Mouse (Mus musculus) testis, adult 2 months (tissue): Measurements from ENCODE around the gene Mettl14.

ENCODE experiments used
- CTCF ChIP-seq: fragments of 200-500 bp; IDR thresholded peaks from 2 replicates; pipeline ENCODE4 v1.5.1; 2012; ENCODE audit warnings: low read depth, mild to moderate bottlenecking, inconsistent platforms, low read length, moderate library complexity; ENCODE audit not compliant: control insufficient read depth, insufficient read depth, insufficient replicate concordance
- POLR2A ChIP-seq: fragments of 200-500 bp; IDR thresholded peaks from 2 replicates; pipeline ENCODE4 v1.6.1; 2012; ENCODE audit warnings: low read depth, mild to moderate bottlenecking, inconsistent platforms, low read length, moderate library complexity; ENCODE audit not compliant: control insufficient read depth

- TF ChIP-seq POLR2A, result no peak
- TF ChIP-seq CTCF, result no peak
These were observed 53.4 kb downstream of the Mettl14 start for GRCm38 (mm10) chr3:123332330-123333054.
